Mouse (Mus musculus) gastrocnemius, postnatal 14 days (tissue): ENCODE data around the gene Alyref2. TPM values are rescaled to one million over a fixed set of nuclear protein-coding genes. Genes with fewer than 3 reads are reported as not detected.

Experiments
- total RNA-seq, 2 experiments: library from RNA; stranded (reverse); gene quantifications; 2 replicates each; pipeline ENCODE4 v1.2.3; 2021

Gene Alyref2
- total RNA-seq, 2 experiments from 2014 or later: 2.1 to 2.5 TPM

Other genes starting within 250 kb of the Alyref2 start
- 1 to 10 TPM; 5.9 to 9.4 TPM for gene B4galt3, start 233.2 kb upstream of the Alyref2 start, total RNA-seq
- gene Ppox, start 222.3 kb upstream of the Alyref2 start, total RNA-seq: 10 to 100 TPM in 1 of 2 experiments, 1 to 10 TPM in 1; 9.6 to 11.8 TPM
- gene Usp21, start 215.5 kb upstream of the Alyref2 start, total RNA-seq: 10 to 100 TPM; 13.1 to 13.7 TPM
- gene Ufc1, start 208.5 kb upstream of the Alyref2 start, total RNA-seq: 10 to 100 TPM; 84.3 to 87.2 TPM
- 10 to 100 TPM; 26.3 to 27.7 TPM for gene Dedd, start 174.3 kb upstream of the Alyref2 start, total RNA-seq
- 10 to 100 TPM; 19.3 to 25.3 TPM for gene Nit1, start 157.8 kb upstream of the Alyref2 start, total RNA-seq
- 10 to 100 TPM; 86.7 to 93.6 TPM for gene Pfdn2, start 157.8 kb upstream of the Alyref2 start, total RNA-seq
- under 1 TPM; 0.20 to 0.27 TPM for gene Klhdc9, start 142.7 kb upstream of the Alyref2 start, total RNA-seq
- gene Nectin4, start 133.4 kb upstream of the Alyref2 start, total RNA-seq: not detected
- gene Arhgap30, start 114.5 kb upstream of the Alyref2 start, total RNA-seq: 1 to 10 TPM in 1 of 2 experiments, under 1 TPM in 1; 0.97 to 1.2 TPM
- 10 to 100 TPM; 25.8 to 27.0 TPM for gene Usf1, start 92.2 kb upstream of the Alyref2 start, total RNA-seq
- gene Tstd1, start 84.6 kb upstream of the Alyref2 start, total RNA-seq: under 1 TPM; 0.78 to 0.98 TPM
- gene F11r, start 65.9 kb upstream of the Alyref2 start, total RNA-seq: 10 to 100 TPM; 10.8 to 12.6 TPM
- gene Itln1, start 31.8 kb downstream of the Alyref2 start, total RNA-seq: not detected
- gene Cd244a, start 55.7 kb downstream of the Alyref2 start, total RNA-seq: not detected
- gene Ly9, start 103.9 kb downstream of the Alyref2 start, total RNA-seq: under 1 TPM; 0.11 to 0.21 TPM
- gene Slamf7, start 149.6 kb downstream of the Alyref2 start, total RNA-seq: not detected
- gene Cd48, start 178.5 kb downstream of the Alyref2 start, total RNA-seq: 1 to 10 TPM in 1 of 2 experiments, under 1 TPM in 1; 0.75 to 1.1 TPM